Mouse (Mus musculus) CD4-positive, CD25-positive, alpha-beta regulatory T cell, adult 2 months (primary cell): ENCODE results near the gene Adarb2.
"Not testable (repeated sequence)": the region's sequence is repeated elsewhere in the genome, so short reads cannot be mapped to it uniquely, and the experiment has no call there.

Source experiments
- DNase-seq: peaks from one replicate; pipeline ENCODE4 v3.0.0-alpha.2; 2012; ENCODE audit warnings: low read depth, low spot score

The Adarb2 gene

GRCm38 (mm10) chr13:8584257-8585005, 381.8 kb downstream of the Adarb2 start:
- DNase-seq: no peak

- DNase-seq: no peak
Measured at GRCm38 (mm10) chr13:8587447-8587846, 384.8 kb downstream of the Adarb2 start.

- DNase-seq: no peak
Measured at GRCm38 (mm10) chr13:8590460-8590859, 387.8 kb downstream of the Adarb2 start.

- no peak for DNase-seq
Measured at GRCm38 (mm10) chr13:8596977-8597646, 394.4 kb downstream of the Adarb2 start.

GRCm38 (mm10) chr13:8597647-8598017, 395.0 kb downstream of the Adarb2 start:
- DNase-seq: no peak

- no peak for DNase-seq
Measured at GRCm38 (mm10) chr13:8605645-8606044, 403.0 kb downstream of the Adarb2 start.

- no peak for DNase-seq
Measured at GRCm38 (mm10) chr13:8608040-8608439, 405.4 kb downstream of the Adarb2 start.

GRCm38 (mm10) chr13:8608918-8609317, 406.3 kb downstream of the Adarb2 start:
- DNase-seq: not testable (repeated sequence)

- DNase-seq: no peak
Measured at GRCm38 (mm10) chr13:8610956-8611355, 408.3 kb downstream of the Adarb2 start.

- no peak for DNase-seq
Measured at GRCm38 (mm10) chr13:8612618-8613391, 410.1 kb downstream of the Adarb2 start.

GRCm38 (mm10) chr13:8616685-8617084, 414.0 kb downstream of the Adarb2 start:
- DNase-seq: no peak

- DNase-seq: no peak
Measured at GRCm38 (mm10) chr13:8622263-8622662, 419.6 kb downstream of the Adarb2 start.

- no peak for DNase-seq
Measured at GRCm38 (mm10) chr13:8629565-8629964, 426.9 kb downstream of the Adarb2 start.

GRCm38 (mm10) chr13:8631618-8632017, 429.0 kb downstream of the Adarb2 start:
- DNase-seq: no peak

GRCm38 (mm10) chr13:8632072-8632471, 429.4 kb downstream of the Adarb2 start:
- no peak for DNase-seq

- DNase-seq: no peak
Measured at GRCm38 (mm10) chr13:8633385-8634337, 431.0 kb downstream of the Adarb2 start.

- no peak for DNase-seq
Measured at GRCm38 (mm10) chr13:8642084-8642483, 439.4 kb downstream of the Adarb2 start.

GRCm38 (mm10) chr13:8643920-8644319, 441.3 kb downstream of the Adarb2 start:
- no peak for DNase-seq

- DNase-seq: no peak
Measured at GRCm38 (mm10) chr13:8644805-8645679, 442.4 kb downstream of the Adarb2 start.

GRCm38 (mm10) chr13:8649261-8649660, 446.6 kb downstream of the Adarb2 start:
- no peak for DNase-seq
